Mouse (Mus musculus) stomach, postnatal 0 days (tissue): ENCODE measurements at regions not wholly inside any gene's neighbourhood (a gene's known extent, or its start where the extent isn't known, plus 50 kb on each side); places are given as distances from the start of the nearest gene placed in this dataset.

Experiments used
- ATAC-seq: fragments of 200-750 bp; cut with Nextera tagmentation; 2 replicates; pipeline ENCODE4 v1.8.0; 2017; ENCODE audit not compliant: low FRiP score, low TSS enrichment
- DNase-seq: peaks from one replicate; pipeline ENCODE4 v3.0.0-alpha.2; 2016; ENCODE audit warnings: low spot score
- H3K27ac ChIP-seq: fragments of 300-500 bp; sonication (generic); replicated peaks from 2 replicates; pipeline ENCODE4 v1.5.1; 2014; ENCODE audit warnings: mild to moderate bottlenecking, control low read depth
- H3K27me3 ChIP-seq: fragments of 300-500 bp; sonication (generic); 2 replicates; pipeline ENCODE4 v1.6.1; 2014; ENCODE audit warnings: low read length; ENCODE audit not compliant: control insufficient read depth, insufficient read depth
- H3K36me3 ChIP-seq: fragments of 300-500 bp; sonication (generic); 2 replicates; pipeline ENCODE4 v1.6.1; 2014; ENCODE audit warnings: low read length, mixed read lengths; ENCODE audit not compliant: control insufficient read depth, insufficient read depth
- H3K4me1 ChIP-seq: fragments of 300-500 bp; sonication (generic); replicated peaks from 2 replicates; pipeline ENCODE4 v1.6.1; 2014; ENCODE audit warnings: antibody characterized with exemption; ENCODE audit not compliant: control insufficient read depth, insufficient read depth
- H3K4me2 ChIP-seq: fragments of 300-500 bp; sonication (generic); replicated peaks from 2 replicates; pipeline ENCODE4 v1.6.1; 2014; ENCODE audit warnings: low read depth, mild to moderate bottlenecking, control low read depth, moderate library complexity
- H3K4me3 ChIP-seq: fragments of 300-500 bp; sonication (generic); 2 replicates; pipeline ENCODE4 v1.5.1; 2014; ENCODE audit warnings: low read depth, low read length, control low read depth
- H3K9ac ChIP-seq: fragments of 300-500 bp; sonication (generic); 2 replicates; pipeline ENCODE4 v1.6.1; 2014; ENCODE audit warnings: mild to moderate bottlenecking, low read length, control low read depth, mixed read lengths
- H3K9me3 ChIP-seq: fragments of 300-500 bp; sonication (generic); 2 replicates; pipeline ENCODE4 v1.6.1; 2016; ENCODE audit warnings: low read length; ENCODE audit not compliant: control insufficient read depth
- CTCF ChIP-seq: IDR thresholded peaks from 2 replicates; pipeline ENCODE4 v1.5.1; 2016; ENCODE audit warnings: antibody characterized with exemption, low read depth, mild to moderate bottlenecking, moderate library complexity
- EP300 ChIP-seq: optimal IDR thresholded peaks from 2 replicates; pipeline ENCODE3; 2016; ENCODE audit warnings: antibody characterized with exemption
- WGBS: fragments of 180-500 bp; shearing (Covaris S2); extraction: QIAGEN DNeasy Blood & Tissue Kit; methylation state at CpG from one replicate; pipeline ENCODE4 v1.1.7; 2014; 5-methylcytosine and 5-hydroxymethylcytosine counted together

- Histone ChIP-seq H3K27me3 (no peaks in the 10 kb centered on the region), H3K4me3 (no peak overlapping the region), H3K9ac (no peak overlapping the region), H3K4me2 (no peak overlapping the region), H3K9me3 (no peaks in the 10 kb centered on the region), H3K36me3 (no peaks in the 10 kb centered on the region), H3K4me1 (no peaks in the 10 kb centered on the region), H3K27ac (no peak overlapping the region)
- TF ChIP-seq EP300, result no peak
- no peak for TF ChIP-seq CTCF
- ATAC-seq (no peak), DNase-seq (no peak)
- 50% methylated on average over 2 of the region's 2 CpGs for WGBS
Measured at GRCm38 (mm10) chrX:7474831-7475230, 98.6 kb upstream of the Foxp3 start.

GRCm38 (mm10) chrX:7473814-7474213 lies 98.2 kb upstream of the Usp27x start:
- H3K4me3 ChIP-seq, result no peak overlapping the region
- no peak overlapping the region for H3K4me2 ChIP-seq
- no peak overlapping the region for H3K27ac ChIP-seq
- H3K4me1 ChIP-seq, result no peaks in the 10 kb centered on the region
- WGBS, result 21% methylated on average over 2 of the region's 2 CpGs
- TF ChIP-seq EP300 (no peak), CTCF (peak; percentile 72)
- no peaks in the 10 kb centered on the region for H3K9me3 ChIP-seq
- DNase-seq (peak; percentile 30), ATAC-seq (no peak)
- H3K27me3 ChIP-seq, result no peaks in the 10 kb centered on the region
- no peak overlapping the region for H3K9ac ChIP-seq
- H3K36me3 ChIP-seq, result no peaks in the 10 kb centered on the region

GRCm38 (mm10) chrX:7469801-7470200 lies 94.2 kb upstream of the Usp27x start:
- Histone ChIP-seq H3K9ac (no peak overlapping the region), H3K36me3 (no peaks in the 10 kb centered on the region), H3K4me2 (no peak overlapping the region), H3K4me1 (no peaks in the 10 kb centered on the region), H3K9me3 (no peaks in the 10 kb centered on the region), H3K27ac (no peak overlapping the region), H3K4me3 (no peak overlapping the region), H3K27me3 (no peaks in the 10 kb centered on the region)
- DNase-seq, result no peak
- WGBS, result 77% methylated on average over 1 of the region's 1 CpGs
- no peak for ATAC-seq
- TF ChIP-seq EP300 (no peak), CTCF (no peak)

GRCm38 (mm10) chrX:7467985-7468384 lies 92.4 kb upstream of the Usp27x start:
- Histone ChIP-seq H3K36me3 (no peaks in the 10 kb centered on the region), H3K27me3 (no peaks in the 10 kb centered on the region), H3K4me3 (no peak overlapping the region), H3K9me3 (no peaks in the 10 kb centered on the region), H3K9ac (no peak overlapping the region), H3K4me2 (no peak overlapping the region), H3K27ac (no peak overlapping the region), H3K4me1 (no peaks in the 10 kb centered on the region)
- TF ChIP-seq CTCF (peak; percentile 39), EP300 (no peak)
- DNase-seq, result no peak
- WGBS, result 43% methylated on average over 1 of the region's 1 CpGs
- no peak for ATAC-seq

DNA sequence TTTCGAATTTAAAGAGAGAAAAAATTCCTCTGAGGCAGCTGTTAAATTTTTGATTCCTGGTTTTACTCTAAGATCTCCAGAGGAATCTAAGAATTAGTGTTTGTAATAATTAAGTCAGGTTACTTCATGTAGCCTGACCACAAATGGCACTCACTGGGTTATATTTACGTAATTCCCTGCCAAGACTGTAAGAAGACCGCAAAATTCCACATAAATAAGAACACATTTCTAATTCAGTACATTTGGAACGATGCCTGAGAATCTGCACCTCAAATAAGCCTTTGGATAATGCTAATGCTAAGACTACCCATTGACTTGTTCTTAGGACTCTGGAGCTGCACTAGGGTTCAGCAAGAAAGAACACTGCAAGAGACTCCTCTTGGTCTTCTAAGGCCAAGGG lies 81.2 kb upstream of the Usp27x start:
- no peak for DNase-seq
- Histone ChIP-seq H3K4me2 (no peak overlapping the region), H3K36me3 (no peaks in the 10 kb centered on the region), H3K27ac (no peak overlapping the region), H3K9me3 (no peaks in the 10 kb centered on the region), H3K4me1 (no peaks in the 10 kb centered on the region), H3K27me3 (no peaks in the 10 kb centered on the region), H3K4me3 (no peak overlapping the region), H3K9ac (no peak overlapping the region)
- TF ChIP-seq CTCF (no peak), EP300 (no peak)
- 58% methylated on average over 4 of the region's 4 CpGs for WGBS
- ATAC-seq, result no peak

- H3K27ac ChIP-seq, result no peak overlapping the region
- ATAC-seq, result no peak
Measured at GRCm38 (mm10) chrX:7445035-7445434, 69.4 kb upstream of the Usp27x start.

More at GRCm38 (mm10) chrX:7445035-7445434, 69.4 kb upstream of the Usp27x start:
- 80% methylated on average over 3 of the region's 3 CpGs for WGBS
- Histone ChIP-seq H3K4me1 (no peaks in the 10 kb centered on the region), H3K4me3 (no peak overlapping the region), H3K4me2 (no peak overlapping the region), H3K36me3 (no peaks in the 10 kb centered on the region), H3K9ac (no peak overlapping the region), H3K27me3 (no peaks in the 10 kb centered on the region), H3K9me3 (no peaks in the 10 kb centered on the region)
- TF ChIP-seq CTCF (no peak), EP300 (no peak)
- no peak for DNase-seq
